Mouse (Mus musculus): Measurements from ENCODE around the gene Fam229b. TPM values are rescaled to one million over a fixed set of nuclear protein-coding genes. Genes with fewer than 3 reads are reported as not detected.
A peak's percentile ranks its signal among the peaks of the same experiment; 100 is the strongest.

Fam229b gene
- polyA plus RNA-seq (2015; fragmentation: Nextera tagmentation; extraction: Ambion mirVana): 4.6 and 5.3 TPM in 2 replicates

- Histone ChIP-seq H3K9me3 (ENCODE audit: control insufficient read depth, low read length) (no peaks in the 10 kb centered on the region), H3K4me1 (ENCODE audit: control insufficient read depth, insufficient read depth, low read length) (peaks cover 3% of the 10 kb centered on the region), H3K36me3 (ENCODE audit: control insufficient read depth, insufficient read depth, low read length) (no peaks in the 10 kb centered on the region; the same call in 1 of the 2 replicates), H3K9ac (ENCODE audit: low read depth, low read length) (peak within 1 kb of the TSS; percentile 75), H3K27ac (ENCODE audit: low read length) (0 out of 2 replicates have a peak within 1 kb of the TSS, but pooled peaks have one; percentile 4), H3K4me2 (ENCODE audit: low read depth, low read length) (peak within 1 kb of the TSS; percentile 74), H3K4me3 (ENCODE audit: low read length) (peak within 1 kb of the TSS; percentile 59), H3K27me3 (replicated peaks; ENCODE audit: control insufficient read depth, insufficient read depth, low read length) (no peaks in the 10 kb centered on the region)
- ATAC-seq: peak; percentile 93
- 4% methylated on average over 47 of the region's 47 CpGs for WGBS
Observed at GRCm38 (mm10) chr10:39133462-39134310, at the start of gene Fam229b, which contains the start of gene Tube1. TSS of gene Fam229b (minus strand) at chr10:39133914. TSS of gene Tube1 (plus strand) at chr10:39133976.

DNA sequence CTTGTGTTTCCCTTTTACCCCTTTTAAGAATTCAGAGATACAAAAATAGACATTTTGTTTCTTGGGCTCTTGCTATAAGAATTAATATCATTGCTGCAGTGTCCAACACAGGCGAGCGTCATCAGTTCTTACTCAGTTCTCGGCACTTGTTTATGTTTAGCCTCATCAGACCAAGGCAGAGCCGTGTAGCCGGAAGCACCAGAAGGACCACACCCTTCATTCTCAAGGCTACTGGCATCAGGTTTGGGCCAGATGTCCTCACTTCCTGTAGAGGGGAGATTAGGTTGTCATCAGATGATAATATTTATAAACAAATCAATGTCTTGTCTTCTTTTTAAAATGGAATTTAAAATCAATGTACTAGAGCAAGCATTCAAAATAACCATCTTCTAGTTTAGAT lies 43.3 kb upstream of the Fam229b start:
- ATAC-seq: no peak
- 58% methylated on average over 5 of the region's 5 CpGs for WGBS

GRCm38 (mm10) chr10:39173077-39173476 lies 39.4 kb upstream of the Fam229b start:
- H3K27ac ChIP-seq (ENCODE audit: low read length): peak overlapping the region; percentile 90

More for the DNA sequence above, 43.3 kb upstream of the Fam229b start:
- Histone ChIP-seq H3K36me3 (ENCODE audit: control insufficient read depth, insufficient read depth, low read length) (no peaks in the 10 kb centered on the region), H3K27ac (ENCODE audit: low read length) (no peak overlapping the region), H3K27me3 (replicated peaks; ENCODE audit: control insufficient read depth, insufficient read depth, low read length) (no peaks in the 10 kb centered on the region), H3K9me3 (ENCODE audit: control insufficient read depth, low read length) (no peaks in the 10 kb centered on the region), H3K4me1 (ENCODE audit: control insufficient read depth, insufficient read depth, low read length) (peaks cover 12% of the 10 kb centered on the region), H3K4me2 (ENCODE audit: low read depth, low read length) (no peak overlapping the region), H3K4me3 (ENCODE audit: low read length) (no peak overlapping the region), H3K9ac (ENCODE audit: low read depth, low read length) (no peak overlapping the region)

GRCm38 (mm10) chr10:39172540-39172931 lies 38.8 kb upstream of the Fam229b start:
- peaks cover 19% of the 10 kb centered on the region for H3K4me1 ChIP-seq (ENCODE audit: control insufficient read depth, insufficient read depth, low read length)
- no peaks in the 10 kb centered on the region for H3K27me3 ChIP-seq (replicated peaks; ENCODE audit: control insufficient read depth, insufficient read depth, low read length)
- no peaks in the 10 kb centered on the region for H3K9me3 ChIP-seq (ENCODE audit: control insufficient read depth, low read length)
- peak overlapping the region; percentile 73 for H3K4me2 ChIP-seq (ENCODE audit: low read depth, low read length)
- H3K36me3 ChIP-seq (ENCODE audit: control insufficient read depth, insufficient read depth, low read length): no peaks in the 10 kb centered on the region
- H3K27ac ChIP-seq (ENCODE audit: low read length): peak overlapping the region; percentile 90
- no peak for ATAC-seq
- H3K9ac ChIP-seq (ENCODE audit: low read depth, low read length): no peak overlapping the region
- H3K4me3 ChIP-seq (ENCODE audit: low read length): no peak overlapping the region
- WGBS: 72% methylated on average over 6 of the region's 6 CpGs

More at GRCm38 (mm10) chr10:39173077-39173476, 39.4 kb upstream of the Fam229b start:
- no peaks in the 10 kb centered on the region for H3K27me3 ChIP-seq (replicated peaks; ENCODE audit: control insufficient read depth, insufficient read depth, low read length)
- no peak overlapping the region for H3K9ac ChIP-seq (ENCODE audit: low read depth, low read length)
- H3K4me1 ChIP-seq (ENCODE audit: control insufficient read depth, insufficient read depth, low read length): peaks cover 19% of the 10 kb centered on the region
- ATAC-seq: no peak
- peak overlapping the region; percentile 6; the same call in 1 of the 2 replicates for H3K4me3 ChIP-seq (ENCODE audit: low read length)
- H3K4me2 ChIP-seq (ENCODE audit: low read depth, low read length): peak overlapping the region; percentile 73
- H3K36me3 ChIP-seq (ENCODE audit: control insufficient read depth, insufficient read depth, low read length): no peaks in the 10 kb centered on the region
- WGBS: 24% methylated on average over 13 of the region's 13 CpGs
- H3K9me3 ChIP-seq (ENCODE audit: control insufficient read depth, low read length): no peaks in the 10 kb centered on the region

GRCm38 (mm10) chr10:39171603-39172539 lies 38.2 kb upstream of the Fam229b start:
- H3K9me3 ChIP-seq (ENCODE audit: control insufficient read depth, low read length): no peaks in the 10 kb centered on the region
- peak overlapping the region; percentile 62 for H3K9ac ChIP-seq (ENCODE audit: low read depth, low read length)
- peak overlapping the region; percentile 90 for H3K27ac ChIP-seq (ENCODE audit: low read length)
- peak; percentile 85 for ATAC-seq
- H3K4me1 ChIP-seq (ENCODE audit: control insufficient read depth, insufficient read depth, low read length): peaks cover 19% of the 10 kb centered on the region
- 13% methylated on average over 26 of the region's 26 CpGs for WGBS
- H3K4me2 ChIP-seq (ENCODE audit: low read depth, low read length): peak overlapping the region; percentile 73
- peak overlapping the region; percentile 55 for H3K4me3 ChIP-seq (ENCODE audit: low read length)
- H3K36me3 ChIP-seq (ENCODE audit: control insufficient read depth, insufficient read depth, low read length): no peaks in the 10 kb centered on the region
- no peaks in the 10 kb centered on the region for H3K27me3 ChIP-seq (replicated peaks; ENCODE audit: control insufficient read depth, insufficient read depth, low read length)

DNA sequence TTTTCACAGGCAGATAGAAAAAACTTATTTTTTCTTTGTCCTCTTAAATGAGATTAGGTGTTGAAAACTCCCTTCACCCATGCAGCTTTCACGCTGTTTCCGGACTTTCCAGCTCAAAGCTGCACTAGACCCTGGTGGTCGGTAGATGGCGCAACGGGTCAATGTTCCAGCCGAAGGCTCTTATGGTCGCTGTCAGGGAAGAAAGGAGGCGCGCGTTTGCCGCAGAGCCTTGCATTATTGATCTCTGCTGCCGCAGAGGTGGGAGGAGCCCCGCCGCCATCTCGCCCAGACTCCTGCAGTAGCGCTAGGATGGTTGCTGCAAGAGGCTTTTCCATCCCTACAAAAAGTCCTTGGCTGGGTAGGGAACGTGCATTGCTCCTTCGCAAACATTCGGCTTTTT lies 37.4 kb upstream of the Fam229b start:
- no peaks in the 10 kb centered on the region for H3K36me3 ChIP-seq (ENCODE audit: control insufficient read depth, insufficient read depth, low read length)
- H3K4me1 ChIP-seq (ENCODE audit: control insufficient read depth, insufficient read depth, low read length): peaks cover 19% of the 10 kb centered on the region
- no peaks in the 10 kb centered on the region for H3K9me3 ChIP-seq (ENCODE audit: control insufficient read depth, low read length)
- H3K9ac ChIP-seq (ENCODE audit: low read depth, low read length): peak overlapping the region; percentile 62
- peak overlapping the region; percentile 90 for H3K27ac ChIP-seq (ENCODE audit: low read length)
- H3K4me2 ChIP-seq (ENCODE audit: low read depth, low read length): peak overlapping the region; percentile 73
- no peaks in the 10 kb centered on the region for H3K27me3 ChIP-seq (replicated peaks; ENCODE audit: control insufficient read depth, insufficient read depth, low read length)
- H3K4me3 ChIP-seq (ENCODE audit: low read length): peak overlapping the region; percentile 55
- ATAC-seq: peak; percentile 95
- under 1% methylated on average over 19 of the region's 19 CpGs for WGBS

GRCm38 (mm10) chr10:39170706-39171105 lies 37.0 kb upstream of the Fam229b start:
- Histone ChIP-seq H3K9ac (ENCODE audit: low read depth, low read length) (peak overlapping the region; percentile 30; the same call in 1 of the 2 replicates), H3K4me2 (ENCODE audit: low read depth, low read length) (peak overlapping the region; percentile 73), H3K36me3 (ENCODE audit: control insufficient read depth, insufficient read depth, low read length) (no peaks in the 10 kb centered on the region), H3K27ac (ENCODE audit: low read length) (no peak overlapping the region), H3K4me1 (ENCODE audit: control insufficient read depth, insufficient read depth, low read length) (peaks cover 19% of the 10 kb centered on the region), H3K9me3 (ENCODE audit: control insufficient read depth, low read length) (no peaks in the 10 kb centered on the region), H3K27me3 (replicated peaks; ENCODE audit: control insufficient read depth, insufficient read depth, low read length) (no peaks in the 10 kb centered on the region), H3K4me3 (ENCODE audit: low read length) (peak overlapping the region; percentile 5; the same call in 1 of the 2 replicates)
- WGBS: 14% methylated on average over 6 of the region's 6 CpGs
- 0 out of 2 replicates have a peak, but pooled peaks have one; percentile 7 for ATAC-seq

DNA sequence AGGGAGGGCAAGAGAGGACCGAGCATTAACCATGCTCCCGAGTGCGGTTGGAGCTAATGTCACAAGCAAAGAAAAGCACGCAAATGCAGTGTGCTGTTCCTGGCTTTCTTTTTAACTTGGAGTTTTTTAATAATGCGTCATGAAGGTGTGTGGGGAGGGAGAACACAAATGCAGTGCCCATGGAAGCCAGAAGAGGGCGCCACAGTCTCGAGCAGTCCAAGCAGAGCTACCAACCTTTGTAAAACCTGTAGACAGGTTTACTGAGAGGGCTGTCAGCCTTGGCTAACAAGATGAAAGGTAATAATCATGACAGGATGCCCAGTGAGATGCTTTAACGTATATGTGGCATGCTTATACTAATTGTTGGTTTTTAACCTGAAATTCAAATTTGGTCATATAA lies 36.5 kb upstream of the Fam229b start:
- H3K4me3 ChIP-seq (ENCODE audit: low read length): no peak overlapping the region
- peaks cover 19% of the 10 kb centered on the region for H3K4me1 ChIP-seq (ENCODE audit: control insufficient read depth, insufficient read depth, low read length)
- H3K27me3 ChIP-seq (replicated peaks; ENCODE audit: control insufficient read depth, insufficient read depth, low read length): no peaks in the 10 kb centered on the region
- H3K36me3 ChIP-seq (ENCODE audit: control insufficient read depth, insufficient read depth, low read length): no peaks in the 10 kb centered on the region
- WGBS: 11% methylated on average over 8 of the region's 8 CpGs
- H3K9ac ChIP-seq (ENCODE audit: low read depth, low read length): no peak overlapping the region
- H3K27ac ChIP-seq (ENCODE audit: low read length): no peak overlapping the region
- no peaks in the 10 kb centered on the region for H3K9me3 ChIP-seq (ENCODE audit: control insufficient read depth, low read length)
- ATAC-seq: no peak
- no peak overlapping the region for H3K4me2 ChIP-seq (ENCODE audit: low read depth, low read length)

GRCm38 (mm10) chr10:39169642-39170041 lies 35.9 kb upstream of the Fam229b start:
- no peak overlapping the region for H3K4me3 ChIP-seq (ENCODE audit: low read length)
- H3K9me3 ChIP-seq (ENCODE audit: control insufficient read depth, low read length): no peaks in the 10 kb centered on the region
- ATAC-seq: no peak
- H3K4me2 ChIP-seq (ENCODE audit: low read depth, low read length): no peak overlapping the region
- 47% methylated on average over 9 of the region's 9 CpGs for WGBS
- no peak overlapping the region for H3K9ac ChIP-seq (ENCODE audit: low read depth, low read length)
- H3K4me1 ChIP-seq (ENCODE audit: control insufficient read depth, insufficient read depth, low read length): peaks cover 19% of the 10 kb centered on the region
- no peaks in the 10 kb centered on the region for H3K36me3 ChIP-seq (ENCODE audit: control insufficient read depth, insufficient read depth, low read length)
- H3K27me3 ChIP-seq (replicated peaks; ENCODE audit: control insufficient read depth, insufficient read depth, low read length): no peaks in the 10 kb centered on the region
- H3K27ac ChIP-seq (ENCODE audit: low read length): no peak overlapping the region

Data from intestine, embryonic 16.5 days (tissue).